Mouse (Mus musculus) hindbrain, embryonic 12.5 days (tissue): ENCODE results near the gene Cd300c. TPM values are rescaled to one million over a fixed set of nuclear protein-coding genes. Genes with fewer than 3 reads are reported as not detected.
"Not testable (repeated sequence)": the region's sequence is repeated elsewhere in the genome, so short reads cannot be mapped to it uniquely, and the experiment has no call there.

ENCODE experiments used
- ATAC-seq: fragments of 200-750 bp; cut with Nextera tagmentation; 2 replicates; pipeline ENCODE4 v1.8.0; 2017; ENCODE audit warnings: moderate TSS enrichment; ENCODE audit not compliant: low FRiP score
- H3K27ac ChIP-seq: fragments of 300-500 bp; sonication (generic); 2 replicates; pipeline ENCODE4 v1.5.1; 2016; ENCODE audit warnings: mild to moderate bottlenecking
- H3K27me3 ChIP-seq: fragments of 300-500 bp; sonication (generic); 2 replicates; pipeline ENCODE4 v1.6.1; 2016; ENCODE audit warnings: mild to moderate bottlenecking
- H3K36me3 ChIP-seq: fragments of 300-500 bp; sonication (generic); 2 replicates; pipeline ENCODE4 v1.6.1; 2016; ENCODE audit warnings: mild to moderate bottlenecking
- H3K4me1 ChIP-seq: fragments of 300-500 bp; sonication (generic); 2 replicates; pipeline ENCODE4 v1.6.1; 2016
- H3K4me2 ChIP-seq: fragments of 300-500 bp; sonication (generic); replicated peaks from 2 replicates; pipeline ENCODE4 v1.6.1; 2016; ENCODE audit warnings: mild to moderate bottlenecking
- H3K4me3 ChIP-seq: fragments of 300-500 bp; sonication (generic); 2 replicates; pipeline ENCODE4 v1.5.1; 2016; ENCODE audit warnings: mild to moderate bottlenecking
- H3K9ac ChIP-seq: fragments of 300-500 bp; sonication (generic); 2 replicates; pipeline ENCODE4 v1.6.1; 2016; ENCODE audit warnings: mild to moderate bottlenecking, moderate library complexity
- H3K9me3 ChIP-seq: fragments of 300-500 bp; sonication (generic); replicated peaks from 2 replicates; pipeline ENCODE4 v1.6.1; 2016; ENCODE audit warnings: mild to moderate bottlenecking
- WGBS: fragments of 180-500 bp; shearing (Covaris S2); methylation state at CpG from one replicate; pipeline ENCODE4 v1.1.7; 2016; 5-methylcytosine and 5-hydroxymethylcytosine counted together
- polyA plus RNA-seq: library from polyadenylated mRNA; unstranded; fragments of >200 nt; fragmentation: Nextera tagmentation; extraction: Ambion mirVana; gene quantifications from 2 replicates; pipeline ENCODE4 v1.2.1, GENCODE M21; 2016

Cd300c gene
- polyA plus RNA-seq, 1 experiment from 2014 or later, result not detected

- Histone ChIP-seq H3K36me3 (no peaks in the 10 kb centered on the region), H3K9me3 (0 out of 2 replicates have a peak, but pooled peaks cover 6% of the 10 kb centered on the region), H3K27ac (no peak overlapping the region), H3K4me2 (no peak overlapping the region), H3K9ac (no peak overlapping the region), H3K4me3 (no peak overlapping the region), H3K27me3 (no peaks in the 10 kb centered on the region), H3K4me1 (no peaks in the 10 kb centered on the region)
- 73% methylated on average over 4 of the region's 4 CpGs for WGBS
- ATAC-seq, result no peak
These were observed 45.0 kb downstream of the Cd300c start for GRCm38 (mm10) chr11:114923961-114924360.

GRCm38 (mm10) chr11:114922439-114922838 lies 46.5 kb downstream of the Cd300c start:
- Histone ChIP-seq H3K9ac (no peak overlapping the region), H3K9me3 (0 out of 2 replicates have a peak, but pooled peaks cover 6% of the 10 kb centered on the region), H3K4me2 (no peak overlapping the region), H3K36me3 (no peaks in the 10 kb centered on the region), H3K4me1 (no peaks in the 10 kb centered on the region), H3K27ac (no peak overlapping the region), H3K4me3 (no peak overlapping the region), H3K27me3 (no peaks in the 10 kb centered on the region)
- no peak for ATAC-seq
- WGBS, result 71% methylated on average over 4 of the region's 4 CpGs

GRCm38 (mm10) chr11:114917120-114917519 lies 51.8 kb downstream of the Cd300c start:
- Histone ChIP-seq H3K4me3 (no peak overlapping the region), H3K9ac (no peak overlapping the region), H3K4me1 (no peaks in the 10 kb centered on the region), H3K9me3 (0 out of 2 replicates have a peak, but pooled peaks cover 6% of the 10 kb centered on the region), H3K36me3 (no peaks in the 10 kb centered on the region), H3K27me3 (0 out of 2 replicates have a peak, but pooled peaks cover 8% of the 10 kb centered on the region), H3K4me2 (no peak overlapping the region), H3K27ac (no peak overlapping the region)
- 92% methylated on average over 6 of the region's 6 CpGs for WGBS
- ATAC-seq, result no peak

GRCm38 (mm10) chr11:114914978-114915377 lies 54.0 kb downstream of the Cd300c start:
- Histone ChIP-seq H3K9ac (no peak overlapping the region), H3K4me3 (no peak overlapping the region), H3K27ac (no peak overlapping the region), H3K4me2 (no peak overlapping the region), H3K27me3 (0 out of 2 replicates have a peak, but pooled peaks cover 8% of the 10 kb centered on the region), H3K36me3 (no peaks in the 10 kb centered on the region), H3K4me1 (no peaks in the 10 kb centered on the region), H3K9me3 (0 out of 2 replicates have a peak, but pooled peaks cover 6% of the 10 kb centered on the region)
- no peak for ATAC-seq
- 69% methylated on average over 7 of the region's 7 CpGs for WGBS

- Histone ChIP-seq H3K27ac (no peak overlapping the region), H3K27me3 (peaks cover 8% of the 10 kb centered on the region; the same call in 1 of the 2 replicates), H3K9ac (no peak overlapping the region), H3K4me2 (no peak overlapping the region), H3K36me3 (no peaks in the 10 kb centered on the region), H3K4me3 (no peak overlapping the region), H3K9me3 (no peaks in the 10 kb centered on the region), H3K4me1 (no peaks in the 10 kb centered on the region)
- WGBS, result 21% methylated on average over 9 of the region's 9 CpGs
- no peak for ATAC-seq
These were observed 56.1 kb downstream of the Cd300c start for GRCm38 (mm10) chr11:114912847-114913246.

- not testable (repeated sequence) for H3K27me3 ChIP-seq, H3K9me3 ChIP-seq, ATAC-seq, H3K4me3 ChIP-seq, H3K4me2 ChIP-seq, H3K9ac ChIP-seq, H3K27ac ChIP-seq, H3K36me3 ChIP-seq, H3K4me1 ChIP-seq
- WGBS, result 43% methylated on average over 3 of the region's 3 CpGs
These were observed 59.4 kb downstream of the Cd300c start for GRCm38 (mm10) chr11:114909538-114909937.

GRCm38 (mm10) chr11:114908086-114908485 lies 60.9 kb downstream of the Cd300c start:
- Histone ChIP-seq H3K27ac (no peak overlapping the region), H3K4me2 (no peak overlapping the region), H3K27me3 (peaks cover 3% of the 10 kb centered on the region; the same call in 1 of the 2 replicates), H3K36me3 (no peaks in the 10 kb centered on the region), H3K9me3 (no peaks in the 10 kb centered on the region), H3K9ac (no peak overlapping the region), H3K4me1 (no peaks in the 10 kb centered on the region), H3K4me3 (no peak overlapping the region)
- WGBS, result 69% methylated on average over 4 of the region's 4 CpGs
- ATAC-seq, result no peak

- H3K9ac ChIP-seq, result no peak overlapping the region
- no peaks in the 10 kb centered on the region for H3K4me1 ChIP-seq
- WGBS, result 80% methylated on average over 4 of the region's 4 CpGs
- no peak overlapping the region for H3K4me2 ChIP-seq
- H3K4me3 ChIP-seq, result no peak overlapping the region
- H3K9me3 ChIP-seq, result no peaks in the 10 kb centered on the region
- ATAC-seq, result no peak
- peaks cover 3% of the 10 kb centered on the region; the same call in 1 of the 2 replicates for H3K27me3 ChIP-seq
- H3K36me3 ChIP-seq, result no peaks in the 10 kb centered on the region
- H3K27ac ChIP-seq, result no peak overlapping the region
These were observed 61.4 kb downstream of the Cd300c start for GRCm38 (mm10) chr11:114907567-114907966.

Other genes with a start within 250 kb of the Cd300c start
- 3.3 and 4.5 TPM in 2 replicates for gene Dnaic2, start 241.7 kb downstream of the Cd300c start, polyA plus RNA-seq
- 2.2 and 3.0 TPM in 2 replicates for gene Kif19a, start 203.8 kb downstream of the Cd300c start, polyA plus RNA-seq
- 32.2 and 37.3 TPM in 2 replicates for gene Btbd17, start 173.2 kb downstream of the Cd300c start, polyA plus RNA-seq
- not detected in 2 replicates for gene Gpr142, start 170.2 kb downstream of the Cd300c start, polyA plus RNA-seq
- 29.7 and 30.0 TPM in 2 replicates for gene Gprc5c, start 118.0 kb downstream of the Cd300c start, polyA plus RNA-seq
- gene Cd300a, start 79.1 kb downstream of the Cd300c start, polyA plus RNA-seq, result 0.79 and 1.1 TPM in 2 replicates
- not detected in 2 replicates for gene Cd300lb, start 34.8 kb downstream of the Cd300c start, polyA plus RNA-seq
- gene Cd300ld, start 20.8 kb upstream of the Cd300c start, polyA plus RNA-seq, result 0.10 and 0.12 TPM in 2 replicates
- 0.76 and 1.5 TPM in 2 replicates for gene Cd300c2, start 32.7 kb upstream of the Cd300c start, polyA plus RNA-seq
- not detected in 2 replicates for gene Cd300ld2, start 47.0 kb upstream of the Cd300c start, polyA plus RNA-seq
- not detected in 2 replicates for gene Cd300ld4, start 57.9 kb upstream of the Cd300c start, polyA plus RNA-seq
- gene Cd300ld5, start 68.6 kb upstream of the Cd300c start, polyA plus RNA-seq, result not detected in 2 replicates
- not detected in 2 replicates for gene Cd300ld3, start 79.3 kb upstream of the Cd300c start, polyA plus RNA-seq
- not detected in 2 replicates for gene Cd300e, start 93.0 kb upstream of the Cd300c start, polyA plus RNA-seq
- 1.1 and 1.5 TPM in 2 replicates for gene Rab37, start 122.3 kb upstream of the Cd300c start, polyA plus RNA-seq
- gene Cd300lf, start 164.8 kb upstream of the Cd300c start, polyA plus RNA-seq, result 0.27 TPM in 1 of 2 replicates, not detected in the other
- gene Slc9a3r1, start 194.2 kb upstream of the Cd300c start, polyA plus RNA-seq, result 35.7 and 42.3 TPM in 2 replicates
- gene Tmem104, start 218.3 kb upstream of the Cd300c start, polyA plus RNA-seq, result 9.0 and 10.4 TPM in 2 replicates
- 19.1 and 21.1 TPM in 2 replicates for gene Nat9, start 218.7 kb upstream of the Cd300c start, polyA plus RNA-seq